Mouse (Mus musculus) urinary bladder, postnatal 4 days (tissue): ENCODE measurements around the gene Svopl.

ENCODE experiments used
- DNase-seq, 2 experiments: peaks; one replicate each; pipeline ENCODE4 v3.0.0; 2021 to 2022; ENCODE audit warnings: low spot score in 2 of 2

Svopl gene

DNA sequence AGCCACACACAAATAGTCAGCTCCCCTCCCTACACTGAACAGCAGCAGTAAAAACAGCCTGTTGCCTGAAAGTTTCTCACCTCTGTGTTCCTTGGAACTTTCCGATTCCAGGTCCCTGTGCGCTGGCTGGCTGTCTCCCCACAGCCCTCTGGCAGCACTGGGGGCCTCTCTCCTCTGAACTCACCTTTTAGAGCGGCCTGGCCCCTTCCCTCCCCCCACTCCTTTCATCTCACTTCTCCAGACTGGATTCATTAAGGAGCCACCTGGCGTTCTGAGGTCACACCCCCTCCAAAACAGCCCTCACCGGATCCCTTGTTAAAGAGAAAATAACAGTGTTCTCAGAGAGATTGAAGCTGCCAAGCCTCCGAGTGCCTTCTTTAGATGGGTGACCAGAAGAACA is at the start of gene Svopl:
TSS of gene Svopl (minus strand) at position 159 of the 400 bp plus-strand sequence.
- no peak for DNase-seq

DNA sequence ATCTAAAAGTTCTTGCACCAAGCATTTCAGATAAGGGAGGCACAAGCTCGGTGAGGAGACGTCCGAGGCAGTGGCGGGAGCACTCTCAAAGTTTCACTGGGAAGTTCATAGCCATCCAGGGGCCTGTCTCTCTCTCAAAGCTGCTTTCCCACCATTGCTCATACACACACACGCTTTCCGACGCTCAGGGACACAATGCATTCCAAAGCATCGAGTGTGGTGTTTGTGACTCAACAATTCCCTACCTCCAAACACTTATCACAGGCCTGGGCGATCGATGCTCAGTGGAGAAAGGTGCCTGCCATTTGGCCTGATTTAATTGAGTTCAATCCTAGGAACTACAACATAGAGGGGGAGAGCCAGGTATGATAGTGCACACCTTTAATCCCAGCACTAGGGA is 47.9 kb upstream of the Svopl start:
- no peak for DNase-seq

DNA sequence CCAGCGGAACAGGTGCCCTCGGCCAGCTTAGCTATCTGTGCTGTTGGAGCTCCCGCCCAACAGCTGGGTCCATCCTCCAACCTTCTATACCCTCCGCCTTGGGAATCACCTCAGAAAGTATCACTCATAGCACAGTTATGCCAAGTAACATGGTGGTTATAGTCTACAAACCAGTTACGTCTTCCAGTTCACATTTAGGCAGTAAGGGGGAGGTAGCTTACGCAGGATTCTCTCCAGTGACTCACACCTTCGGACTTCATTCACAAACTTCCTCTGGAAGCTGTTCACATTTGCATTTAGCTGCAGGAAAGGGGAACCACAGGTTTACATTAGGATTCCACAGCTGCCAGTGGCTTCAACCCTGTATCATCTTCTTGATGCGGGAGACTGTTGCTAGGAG is 45.7 kb upstream of the Svopl start:
- DNase-seq: no peak

DNA sequence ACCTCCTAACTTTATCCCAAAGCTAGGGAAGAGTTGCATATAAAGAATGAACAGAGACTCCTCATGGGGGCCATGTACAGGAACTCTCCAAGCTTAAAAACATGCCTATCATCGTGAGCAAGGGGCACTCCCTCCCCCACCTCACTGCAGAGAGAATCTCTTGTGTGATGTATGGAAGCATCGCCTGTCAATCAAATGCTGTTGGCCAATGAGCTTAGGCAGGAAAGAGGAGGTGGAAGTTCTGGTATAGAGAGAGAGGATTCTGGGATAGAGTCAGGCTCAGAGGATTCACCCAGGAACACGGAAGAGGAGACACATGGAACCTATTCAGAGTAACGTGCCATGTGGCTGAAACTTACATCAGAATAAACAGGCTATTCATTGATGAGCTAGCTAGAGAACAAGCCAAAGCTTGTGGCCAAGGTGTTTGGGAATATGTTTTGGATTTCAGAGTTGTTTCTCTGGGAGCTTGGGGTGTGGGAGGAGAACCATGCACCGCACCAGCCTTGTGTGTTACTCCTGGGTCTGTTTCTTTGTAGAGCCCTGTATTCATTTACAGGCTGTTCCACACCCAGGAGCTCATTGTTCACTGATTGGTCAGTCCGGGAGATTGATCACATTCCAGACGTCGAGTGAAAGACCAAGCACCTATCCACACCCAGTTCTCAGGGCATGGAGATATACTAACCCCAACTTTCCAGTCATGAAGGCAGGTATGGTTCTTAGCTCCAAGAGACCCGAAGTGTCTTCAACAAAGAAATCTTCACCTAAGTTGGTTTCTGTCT is 40.6 kb upstream of the Svopl start:
- DNase-seq: no peak

DNA sequence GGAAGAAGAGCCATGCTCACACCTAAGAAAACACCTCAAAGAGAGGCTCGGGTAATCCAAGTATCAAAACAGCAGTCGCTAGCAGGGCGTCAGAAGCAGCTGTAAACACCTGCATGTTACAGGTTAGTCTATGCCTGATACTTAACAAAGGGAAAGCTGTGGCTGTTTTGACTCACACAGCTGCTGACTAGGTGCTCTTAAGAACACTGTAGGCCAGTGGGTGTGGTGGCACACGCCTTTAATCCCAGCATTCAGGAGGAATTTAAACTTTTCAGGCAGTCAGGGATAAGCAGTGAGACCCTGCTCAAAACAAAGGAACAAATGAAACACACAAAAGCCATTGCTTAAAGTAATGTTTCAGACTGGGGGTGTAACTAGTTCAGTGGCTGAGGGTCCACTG is 36.4 kb upstream of the Svopl start:
- no peak for DNase-seq

DNA sequence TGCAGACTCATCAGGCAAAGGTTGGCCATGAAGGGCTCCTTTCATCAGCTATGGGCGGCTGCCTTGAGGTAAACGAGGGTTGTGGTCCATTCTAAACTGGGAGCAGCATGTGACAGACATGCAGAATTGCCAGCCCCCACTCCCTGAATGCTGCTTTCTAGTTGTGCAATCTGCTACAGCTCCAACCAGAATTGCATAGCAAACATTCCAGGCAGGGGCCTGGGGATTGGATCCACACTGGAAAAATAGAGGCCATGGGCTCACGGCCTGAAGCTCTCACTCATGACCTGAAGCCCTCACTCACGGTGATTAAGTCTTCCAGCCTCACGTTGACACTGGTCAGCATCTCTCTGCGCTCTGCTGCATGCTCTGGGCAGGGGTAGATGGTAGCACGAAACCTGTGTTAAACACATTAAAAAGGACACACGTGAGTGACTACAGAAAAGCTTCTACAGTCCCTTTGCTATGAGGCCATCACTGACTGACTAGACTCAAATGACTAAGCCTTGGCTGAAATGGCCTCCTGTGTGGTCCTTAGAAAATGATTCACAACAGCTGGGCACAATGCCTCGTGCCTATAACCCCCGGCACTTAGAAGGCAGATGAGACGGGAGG is 35.0 kb upstream of the Svopl start:
- no peak for DNase-seq

DNA sequence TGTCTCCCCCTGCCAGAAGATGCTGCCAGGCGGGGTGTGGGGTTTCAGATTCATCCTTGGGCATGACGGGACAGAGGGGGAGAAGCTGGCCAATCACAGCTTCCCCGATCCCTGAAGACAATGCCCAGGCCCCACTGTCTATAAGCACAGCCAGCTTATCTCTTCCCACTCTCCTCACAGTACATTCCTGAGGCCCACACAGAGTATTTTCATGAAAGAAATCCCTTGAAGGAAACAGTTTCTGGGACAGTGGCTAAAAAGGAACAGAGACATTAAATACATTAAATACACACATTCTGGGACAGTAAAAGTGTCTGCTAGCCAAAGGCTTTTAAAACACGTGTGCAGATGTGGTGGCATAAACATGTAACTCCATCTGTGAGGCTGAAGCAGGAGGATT is 33.6 kb upstream of the Svopl start:
- no peak for DNase-seq

DNA sequence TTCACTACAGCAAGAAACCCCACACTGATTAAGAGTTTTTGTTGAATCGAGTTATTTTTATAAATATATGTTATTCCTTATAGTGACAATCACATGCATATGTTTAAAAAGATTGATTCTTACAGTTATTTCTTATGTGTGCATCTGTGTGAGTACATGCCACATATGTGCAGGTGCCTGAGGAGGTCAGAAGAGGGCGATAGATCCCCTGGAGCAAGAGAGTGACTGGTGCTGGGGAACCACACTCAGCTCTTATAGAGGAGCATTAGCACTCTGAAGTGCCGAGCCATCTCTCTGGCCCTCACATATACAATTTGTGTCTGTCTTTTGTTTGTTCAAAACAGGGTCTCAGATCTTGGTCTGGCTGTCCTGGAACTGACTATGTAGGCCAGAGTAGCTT is 26.8 kb upstream of the Svopl start:
- DNase-seq: no peak

DNA sequence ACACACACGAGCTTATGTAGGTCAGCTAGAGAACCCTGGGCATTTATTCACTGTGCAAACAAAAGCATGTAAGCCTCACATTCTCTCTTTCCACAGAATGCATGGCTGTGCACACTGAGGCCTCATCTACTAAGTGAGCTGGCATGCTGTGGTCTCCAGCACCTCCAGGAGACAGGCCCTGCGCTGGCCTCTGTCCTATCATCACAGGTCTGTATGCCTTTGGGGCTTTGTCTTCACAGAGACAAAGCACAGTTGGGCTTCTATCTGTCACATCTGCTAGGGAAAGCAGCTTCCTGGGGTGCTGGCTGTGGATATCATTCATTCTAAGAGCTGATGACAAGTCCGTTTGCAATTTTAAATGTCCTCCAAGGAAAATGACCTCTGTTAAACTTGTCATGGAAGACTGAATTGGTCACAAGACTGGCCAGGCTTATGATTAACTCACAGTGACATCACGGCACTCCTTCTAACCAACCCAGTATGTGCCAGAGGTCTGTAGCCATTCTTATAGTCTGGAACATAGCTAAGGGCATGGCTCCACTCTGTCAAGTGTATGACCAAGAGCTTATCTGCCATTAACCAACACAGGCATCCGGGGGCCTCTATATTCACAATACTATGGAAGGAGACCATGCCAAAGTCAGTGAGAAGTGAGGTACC is 25.5 kb upstream of the Svopl start:
- DNase-seq: no peak

DNA sequence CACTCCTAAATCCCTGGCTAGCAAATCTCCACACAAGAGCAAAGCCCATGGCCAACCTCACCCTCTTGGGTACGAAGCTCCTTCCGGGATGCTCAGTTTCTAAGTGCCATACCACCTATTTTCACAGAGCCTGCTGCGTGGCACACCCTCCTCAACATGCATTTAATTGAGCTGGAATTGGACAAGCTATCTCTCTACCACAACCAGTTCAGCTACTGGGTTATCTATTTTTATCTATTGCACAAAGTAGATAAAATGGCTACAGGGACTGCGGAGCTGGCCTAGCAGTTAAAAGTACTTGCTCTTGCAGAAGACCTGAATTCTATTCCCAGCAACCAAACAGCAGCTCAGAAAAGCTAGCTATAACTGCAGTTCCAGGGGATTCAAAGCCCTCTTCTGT is 24.5 kb upstream of the Svopl start:
- no peak for DNase-seq

DNA sequence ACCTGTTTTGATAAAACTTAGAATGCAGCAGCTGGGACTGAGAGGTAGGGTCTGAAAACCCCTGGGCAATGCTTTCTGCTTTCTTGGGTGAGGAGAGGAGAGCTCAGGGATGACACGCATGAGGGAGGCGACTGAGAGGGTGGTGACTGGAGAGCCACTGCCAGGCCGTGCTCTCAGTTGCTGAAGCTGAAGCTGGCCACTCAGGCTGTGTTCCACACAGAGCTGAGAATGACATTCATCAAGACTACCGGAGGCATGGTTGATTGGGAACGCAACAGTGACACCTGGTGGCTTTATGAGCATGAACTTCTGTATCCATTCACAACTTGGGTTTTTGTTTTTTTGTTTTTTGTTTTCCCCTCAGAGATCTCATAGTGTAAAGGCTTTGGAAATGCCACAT is 19.4 kb upstream of the Svopl start:
- no peak for DNase-seq

DNA sequence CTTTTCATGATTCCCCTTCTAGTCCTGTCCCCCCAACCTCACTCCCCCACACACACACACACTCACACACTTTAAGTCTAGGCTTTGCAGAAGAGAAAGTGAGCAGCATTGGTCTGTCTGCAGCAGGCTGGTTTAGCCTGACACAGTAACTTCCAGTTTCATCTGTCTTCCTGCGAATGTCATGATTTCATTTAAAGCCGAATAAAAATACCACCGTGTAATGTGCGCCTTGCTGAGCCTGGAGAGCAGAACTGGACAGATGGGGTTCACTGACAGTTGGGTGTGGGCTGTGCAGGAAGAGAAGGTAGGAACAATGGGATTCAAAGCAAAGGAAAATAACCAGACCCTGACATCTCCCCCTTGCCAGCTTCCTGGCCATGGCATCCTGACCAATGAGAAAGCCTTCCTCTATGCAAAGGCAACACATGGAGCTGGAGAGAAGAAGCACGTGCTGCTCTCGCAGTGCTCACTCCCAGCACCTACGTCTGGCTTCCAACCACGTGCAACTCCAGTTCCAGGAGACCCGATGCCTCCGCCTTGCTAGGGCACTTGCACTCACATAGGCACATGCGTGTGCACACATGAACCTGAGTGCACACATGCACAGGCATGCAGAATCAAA is 18.8 kb upstream of the Svopl start:
- no peak for DNase-seq

DNA sequence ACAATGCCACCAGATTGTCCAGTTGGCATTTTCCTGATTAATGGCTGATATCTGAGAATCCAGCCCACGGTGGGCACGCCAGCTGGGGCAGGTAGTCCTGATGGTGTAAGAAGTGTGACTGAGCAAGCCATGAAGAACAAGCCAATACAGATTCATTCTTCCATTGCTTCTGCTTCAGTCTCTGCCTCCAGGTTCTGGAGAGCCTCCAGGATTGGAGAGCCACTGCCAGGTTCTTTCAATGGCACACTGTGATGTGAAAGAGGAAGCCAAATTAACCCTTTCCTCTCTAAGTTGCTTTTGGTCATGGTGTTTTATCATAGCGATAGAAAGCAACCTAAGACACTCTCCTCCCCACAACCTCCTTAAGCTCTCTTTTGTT is 18.3 kb upstream of the Svopl start:
- DNase-seq: no peak

DNA sequence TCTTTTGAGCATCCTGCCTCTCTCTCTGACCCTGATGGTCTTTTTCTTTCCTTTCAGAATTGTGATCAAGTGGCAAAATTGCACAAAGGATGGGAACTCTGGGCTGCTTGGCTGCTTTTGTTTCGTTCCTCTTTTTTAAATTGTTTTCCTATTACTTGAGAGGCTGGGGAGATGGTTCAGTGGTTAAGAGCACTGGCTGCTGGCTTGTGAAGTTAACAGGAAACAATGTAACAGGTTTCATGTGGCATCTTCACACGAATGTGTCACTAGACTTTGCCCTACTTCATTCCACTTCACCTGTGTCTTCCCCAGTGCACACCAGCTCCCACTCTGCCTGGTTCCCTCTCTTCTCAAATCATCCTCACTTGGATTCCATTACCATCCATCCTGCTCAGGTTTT is 17.8 kb upstream of the Svopl start:
- DNase-seq: no peak

DNA sequence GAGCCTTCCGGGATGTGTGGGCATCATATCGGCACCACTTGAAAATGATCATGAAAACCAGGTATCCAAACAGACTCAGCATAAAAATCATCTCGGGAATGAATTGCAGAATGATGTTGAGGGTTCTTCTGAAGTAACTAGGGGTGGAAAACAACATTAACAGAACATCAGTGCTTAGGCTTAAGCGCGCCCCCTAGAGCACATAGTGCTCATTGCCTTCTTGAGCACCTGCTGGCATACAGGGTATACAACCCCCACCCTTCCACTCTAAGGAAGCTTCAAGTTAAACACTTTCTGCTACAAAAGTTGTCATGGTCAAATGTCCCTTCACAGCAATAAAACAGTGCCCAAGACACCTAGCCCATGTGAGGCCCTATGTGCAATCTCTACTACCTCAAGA is 12.0 kb upstream of the Svopl start:
- DNase-seq: no peak

DNA sequence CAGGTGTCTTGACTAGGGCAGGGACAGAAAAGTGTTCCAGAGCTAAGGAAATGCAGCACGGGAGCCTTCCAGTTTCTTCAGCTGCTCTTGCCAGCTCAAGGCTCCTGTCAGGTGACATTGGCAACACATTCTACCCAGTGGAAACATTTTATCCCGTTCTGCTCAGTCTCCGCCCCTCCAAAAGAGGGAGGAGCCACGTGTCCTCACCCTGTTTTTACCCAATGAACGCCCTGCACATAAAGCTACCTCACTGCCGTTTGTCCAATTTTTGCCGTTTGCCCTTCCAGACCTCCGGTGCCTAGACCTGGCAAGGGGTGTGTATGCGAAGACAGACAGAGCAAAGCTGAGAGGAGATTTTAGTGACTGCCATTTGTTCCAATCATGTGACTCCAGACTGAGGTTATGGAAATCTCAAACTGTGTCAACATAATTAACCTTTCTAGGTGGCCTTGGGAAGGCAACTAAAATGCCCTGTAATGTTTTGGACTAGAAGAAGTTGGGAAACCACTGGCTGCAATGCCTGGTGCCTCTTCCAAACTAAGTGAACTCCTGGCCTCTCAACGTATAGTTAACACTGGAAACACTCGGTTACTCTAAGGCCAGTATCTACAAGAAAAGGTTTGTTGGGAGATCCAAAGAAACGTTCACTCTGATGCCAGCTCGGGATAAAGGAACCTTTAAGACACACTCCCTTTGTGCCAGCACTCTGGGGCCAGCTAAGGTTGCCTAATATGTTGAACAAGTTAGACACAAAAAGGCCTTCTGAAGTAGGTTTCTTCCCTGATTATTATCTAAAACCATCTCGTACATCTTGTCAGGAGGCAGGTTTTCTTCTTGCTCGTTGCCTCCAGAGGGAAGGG is 8.9 kb upstream of the Svopl start:
- no peak for DNase-seq

DNA sequence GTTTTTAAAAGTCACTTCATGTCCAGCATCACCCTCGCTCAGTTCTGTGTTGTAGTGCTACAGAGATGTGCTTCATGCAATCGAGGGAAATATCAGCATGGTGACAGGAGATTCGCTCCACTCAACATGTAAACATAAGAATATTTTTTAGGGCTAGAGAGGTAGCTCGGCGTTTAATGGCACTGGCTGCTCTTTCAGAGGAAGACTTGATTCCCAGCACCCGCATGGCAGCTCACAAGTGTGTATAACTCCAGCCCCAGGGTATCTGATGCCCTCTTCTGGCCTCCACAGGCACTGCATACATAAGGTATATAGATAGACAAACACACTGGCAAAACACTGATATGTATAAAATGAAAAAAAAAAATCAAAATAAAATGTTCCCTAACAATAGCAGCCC is 2.8 kb upstream of the Svopl start:
- DNase-seq: no peak

DNA sequence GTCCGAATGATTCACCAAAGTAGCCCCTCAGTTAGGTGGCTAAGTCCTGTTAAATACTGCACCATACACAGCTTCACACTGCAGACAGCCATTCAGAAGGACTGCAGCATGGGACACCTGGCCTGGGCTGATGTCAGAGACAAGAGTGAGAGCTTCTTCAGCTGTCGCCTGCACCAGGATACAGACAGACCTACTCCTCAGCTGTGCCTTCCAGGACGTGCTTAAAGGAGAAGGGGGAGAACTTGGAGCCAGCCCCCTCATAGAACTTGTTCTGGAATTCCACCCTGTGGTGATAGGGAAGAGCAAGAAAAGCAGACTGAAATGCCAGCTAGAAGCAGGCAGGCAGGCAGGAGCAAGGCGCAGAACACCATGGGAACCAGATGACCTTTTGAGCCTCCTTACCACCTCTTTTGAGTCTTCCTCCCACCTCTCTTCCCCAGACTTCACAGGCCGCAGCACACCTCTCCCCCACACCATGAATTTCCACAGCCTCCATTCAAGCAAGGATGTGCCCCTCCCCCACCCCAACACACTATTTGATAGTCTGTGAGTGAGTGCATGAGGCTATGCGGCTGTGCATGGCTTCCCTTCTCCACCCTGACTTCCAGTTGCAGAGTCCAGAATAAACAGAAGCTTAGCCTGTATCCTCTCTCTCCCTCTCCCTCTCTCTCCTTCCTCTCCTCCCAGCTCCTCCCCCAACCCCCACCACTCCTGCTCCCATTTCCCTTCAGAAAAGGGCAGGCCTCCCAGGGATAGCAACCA is 2.2 kb upstream of the Svopl start:
- no peak for DNase-seq

DNA sequence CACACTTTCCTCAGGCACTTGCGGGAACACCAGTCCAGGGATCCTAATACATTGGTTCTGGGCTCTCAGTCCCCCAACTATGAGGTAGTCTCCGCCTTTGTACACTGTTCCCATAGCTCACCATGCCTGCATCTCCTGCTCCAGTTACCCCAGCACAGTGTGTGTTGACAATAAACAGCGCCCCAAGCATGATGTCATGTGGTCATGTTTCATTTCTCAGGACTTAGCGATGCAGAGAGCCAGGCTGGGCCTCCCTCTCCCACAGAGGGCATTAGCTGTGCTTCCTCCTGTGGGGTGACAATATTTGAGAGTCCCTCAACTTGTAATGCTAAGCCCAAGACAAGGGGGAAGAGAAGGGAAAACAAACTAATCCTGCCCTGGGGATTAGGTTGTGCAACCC is 1.2 kb upstream of the Svopl start:
- no peak for DNase-seq

DNA sequence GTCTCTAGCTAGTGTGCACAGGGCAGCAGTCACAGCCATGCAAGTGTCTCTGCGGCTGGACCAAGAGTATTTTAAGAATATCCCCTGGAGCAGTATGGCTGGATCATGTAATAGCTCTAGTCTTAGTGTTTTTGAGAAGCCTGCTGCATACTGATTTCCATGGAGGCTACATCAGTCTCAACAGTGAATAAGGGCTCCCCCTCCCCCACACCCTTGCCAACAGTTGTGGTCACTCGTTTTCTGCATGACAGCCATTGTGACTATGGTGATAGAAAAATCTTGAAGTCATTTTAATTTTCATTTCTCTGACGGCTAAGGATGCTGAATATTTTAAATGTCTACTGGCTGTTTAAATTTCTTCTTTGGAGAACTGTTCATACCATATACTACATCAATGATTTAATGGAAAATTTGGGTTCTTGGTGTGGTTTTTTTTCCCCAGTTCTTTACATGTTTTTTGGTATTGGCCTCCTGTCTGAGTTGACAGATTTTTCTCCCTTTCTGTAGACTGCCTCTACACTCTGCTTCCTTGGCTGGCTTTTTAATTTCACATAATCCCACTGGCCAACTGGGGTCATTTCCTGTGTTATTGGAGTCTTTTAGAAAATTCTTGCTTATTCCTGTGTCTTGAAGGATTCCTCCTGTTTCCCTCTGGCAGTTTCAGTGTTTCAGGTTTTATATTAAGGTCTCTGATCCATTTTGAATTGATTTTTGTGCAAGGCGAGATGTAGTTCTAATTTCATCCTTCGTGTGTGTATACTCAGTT is 13.8 kb downstream of the Svopl start:
- no peak for DNase-seq
